Mouse (Mus musculus): ENCODE data around the gene Arid5a. TPM values are rescaled to one million over a fixed set of nuclear protein-coding genes. Genes with fewer than 3 reads are reported as not detected.

Arid5a gene
- 1 to 10 TPM; 8.9 to 9.2 TPM for total RNA-seq (2021)
- long read RNA-seq, experiment 1, full-length matches to known transcripts = 4 of 5 reads
- long read RNA-seq, experiment 1, partial matches to known transcripts = 0 of 5 reads
- long read RNA-seq, experiment 1, other reads (novel, unspliced or antisense) = 1 of 5 reads
- long read RNA-seq, experiment 2, full-length matches to known transcripts = 2 of 4 reads
- long read RNA-seq, experiment 2, partial matches to known transcripts = 0 of 4 reads
- long read RNA-seq, experiment 2, other reads (novel, unspliced or antisense) = 2 of 4 reads

DNA sequence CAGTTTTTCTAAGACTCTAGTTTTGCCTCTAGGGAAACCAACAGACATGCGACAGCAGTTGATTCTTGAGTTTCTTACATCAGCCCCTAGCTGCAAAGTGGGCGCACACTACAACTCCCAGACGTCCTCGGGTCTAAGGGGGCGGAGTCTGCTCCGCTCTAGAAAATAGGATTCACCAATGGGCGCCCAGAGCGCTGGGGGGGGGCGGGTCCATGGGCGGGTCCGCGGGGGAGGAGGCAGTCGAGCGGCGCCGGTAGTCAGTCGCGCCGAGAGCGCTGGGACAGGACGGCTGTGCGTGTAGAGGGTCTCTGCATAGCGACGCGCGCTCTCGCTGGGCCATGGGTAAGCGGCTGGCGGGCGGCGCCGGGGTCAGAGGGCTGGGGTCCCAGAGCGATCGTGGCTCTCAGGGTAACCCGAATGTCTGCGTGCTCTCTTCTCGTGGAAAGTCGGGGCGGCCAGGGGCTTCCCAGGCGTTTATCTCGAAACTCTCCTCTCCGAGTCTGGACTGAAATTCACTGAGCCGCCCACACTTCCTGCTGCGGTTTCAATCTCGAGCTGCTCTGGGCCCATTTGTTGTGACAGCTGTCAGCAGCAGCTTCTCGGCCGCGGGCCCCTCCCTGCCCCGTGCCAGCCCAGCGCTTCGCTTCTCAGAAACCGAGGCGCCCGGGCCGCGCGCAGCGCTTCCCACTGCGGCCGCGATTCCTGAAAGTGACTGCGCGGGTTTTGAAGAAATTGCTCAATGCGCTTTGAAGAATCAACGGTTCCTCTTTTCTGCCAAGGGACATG is at the start of gene Arid5a:
Gene Arid5a (plus strand): TSS at position 239 of the 786 bp plus-strand sequence.
- DNase-seq = peak; percentile 91

DNA sequence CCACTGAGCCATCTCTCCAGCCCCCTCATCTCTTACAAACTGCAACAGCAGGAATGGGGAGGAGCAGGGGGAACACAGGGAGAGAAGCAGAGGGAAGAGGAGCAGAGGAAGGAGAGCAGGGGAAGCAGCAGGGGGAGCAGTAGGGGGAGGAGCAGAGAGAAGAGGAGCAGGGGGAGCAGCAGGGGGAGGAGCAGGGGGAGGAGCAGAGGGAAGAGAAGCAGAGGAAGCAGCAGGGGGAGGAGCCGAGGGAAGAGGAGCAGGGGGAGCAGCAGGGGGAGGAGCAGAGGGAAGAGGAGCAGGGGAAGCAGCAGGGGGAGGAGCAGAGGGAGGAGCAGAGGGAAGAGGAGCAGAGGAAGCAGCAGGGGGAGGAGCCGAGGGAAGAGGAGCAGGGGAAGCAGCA is 48.9 kb upstream of the Arid5a start:
- DNase-seq = no peak

DNA sequence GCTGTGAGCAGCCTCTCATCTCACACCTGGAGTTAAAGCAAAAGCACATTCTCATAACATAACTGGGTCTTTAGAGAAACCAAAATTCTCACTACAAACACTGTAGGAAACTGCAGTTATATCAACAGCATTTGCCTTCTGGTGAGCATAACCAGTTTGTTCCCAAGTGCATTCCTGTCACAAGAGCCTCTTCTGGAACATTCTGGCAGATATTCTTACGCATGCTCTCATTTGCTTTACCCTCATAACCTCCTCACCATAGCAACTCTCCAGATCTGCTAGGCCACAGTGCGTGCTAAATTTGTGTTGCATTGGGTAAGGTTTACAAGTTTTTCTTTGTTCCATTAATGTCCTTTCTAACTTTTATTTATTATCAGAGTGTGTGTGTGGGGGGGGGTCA is 48.3 kb upstream of the Arid5a start:
- DNase-seq = no peak

DNA sequence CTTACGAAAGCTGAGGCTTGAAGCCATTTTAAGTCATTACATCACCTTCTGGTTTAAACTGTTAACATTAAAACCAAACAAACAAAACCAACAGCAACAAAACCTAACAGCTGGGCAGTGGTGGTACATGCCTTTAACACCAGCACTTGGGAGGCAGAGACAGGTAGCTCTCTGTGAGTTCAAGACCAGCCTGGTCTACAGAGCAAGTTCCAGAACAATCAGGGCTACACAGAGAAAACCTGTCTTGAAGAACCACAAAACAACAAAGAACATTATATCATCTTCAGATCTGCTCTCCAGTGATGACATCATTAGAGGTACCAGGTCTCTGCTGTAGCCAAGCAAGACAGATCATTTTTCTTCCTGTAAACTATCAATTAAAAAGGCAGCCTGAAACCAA is 47.1 kb upstream of the Arid5a start:
- DNase-seq = no peak

DNA sequence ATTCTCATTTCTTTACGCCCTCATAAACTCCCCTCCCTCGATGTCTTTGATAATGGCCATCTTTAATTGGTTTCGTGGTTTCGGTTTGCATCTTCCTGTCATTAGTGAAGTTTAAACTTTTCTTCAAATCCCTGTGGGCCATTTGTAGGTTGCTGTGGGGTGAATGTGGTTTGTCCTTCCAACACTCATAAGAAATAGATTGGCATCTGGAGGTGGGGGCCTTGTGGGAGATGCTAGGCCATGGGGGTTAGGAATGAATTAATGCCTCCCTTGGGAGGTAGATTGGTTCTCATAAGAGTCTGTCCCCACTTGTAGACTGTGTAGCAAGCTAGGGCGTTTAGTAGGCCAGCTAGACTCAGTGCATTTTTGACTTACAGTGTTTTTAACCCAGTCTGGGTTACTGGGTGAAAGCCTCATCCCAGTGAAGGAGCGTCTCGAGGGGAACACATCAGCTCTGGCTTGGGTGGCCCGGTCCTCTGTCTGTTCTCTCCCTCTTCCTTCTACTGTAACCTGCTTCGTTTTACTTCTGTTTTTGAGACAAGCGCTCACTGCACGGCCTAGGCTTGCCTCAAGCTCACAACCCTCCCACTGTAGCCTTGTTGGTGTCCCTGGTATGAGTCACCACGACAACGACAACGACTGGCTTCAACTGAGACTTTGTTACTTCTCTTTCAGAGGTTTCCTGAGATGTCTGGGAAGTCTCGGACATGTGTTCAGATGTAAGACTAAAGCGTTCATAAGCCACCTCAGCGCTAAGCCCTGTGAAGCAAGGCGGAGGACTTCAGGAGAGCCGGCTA is 45.6 kb upstream of the Arid5a start:
- no peak for DNase-seq

DNA sequence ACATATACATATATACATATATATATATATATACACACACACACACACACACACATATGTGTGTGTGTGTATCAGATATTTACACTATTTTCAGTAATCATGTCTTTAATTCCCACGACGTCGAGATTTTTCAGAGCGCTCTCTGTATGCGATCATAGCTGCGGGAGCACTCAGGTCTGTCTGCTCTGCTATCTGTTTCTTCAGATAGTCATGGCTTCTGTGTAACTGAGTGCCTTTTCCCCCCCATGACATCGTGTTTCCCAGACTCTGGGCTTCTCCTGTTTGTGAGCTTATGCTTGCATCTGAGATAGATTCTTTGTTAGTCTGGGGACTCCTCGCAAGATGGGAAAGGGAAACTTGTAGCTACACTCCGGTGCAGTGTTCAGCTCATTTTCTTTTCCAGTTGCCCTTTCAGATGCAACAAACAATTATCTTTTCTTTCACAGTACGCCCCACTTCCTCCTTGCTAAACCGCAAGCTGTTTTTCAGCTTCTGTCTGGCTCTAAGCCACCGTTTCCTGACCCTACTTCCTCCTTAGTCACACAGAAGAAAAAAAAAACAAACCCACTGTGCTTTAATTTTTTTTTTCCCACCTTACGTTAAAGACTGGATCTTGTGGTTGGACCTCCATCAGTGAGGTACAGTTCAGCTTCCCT is 43.6 kb upstream of the Arid5a start:
- no peak for DNase-seq

DNA sequence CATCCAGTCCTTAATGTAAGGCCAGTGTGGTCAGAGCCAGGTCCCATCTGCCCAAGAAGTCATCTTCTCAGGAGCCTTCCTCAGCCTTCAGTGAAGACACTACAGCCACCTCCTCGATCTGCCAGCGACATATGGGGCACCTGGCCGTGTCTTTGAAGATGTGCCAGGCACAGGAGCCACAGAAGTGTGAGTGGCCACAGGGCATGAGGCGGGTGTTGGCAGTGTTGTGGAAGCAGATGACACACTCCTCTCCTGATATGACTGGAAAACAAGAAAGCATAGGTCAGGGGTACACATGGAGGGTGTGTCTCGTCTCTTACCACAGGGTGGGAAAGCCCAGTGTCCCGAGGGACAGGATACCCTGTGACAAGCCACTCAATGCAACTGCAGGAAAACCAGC is 41.2 kb upstream of the Arid5a start:
- no peak for DNase-seq

DNA sequence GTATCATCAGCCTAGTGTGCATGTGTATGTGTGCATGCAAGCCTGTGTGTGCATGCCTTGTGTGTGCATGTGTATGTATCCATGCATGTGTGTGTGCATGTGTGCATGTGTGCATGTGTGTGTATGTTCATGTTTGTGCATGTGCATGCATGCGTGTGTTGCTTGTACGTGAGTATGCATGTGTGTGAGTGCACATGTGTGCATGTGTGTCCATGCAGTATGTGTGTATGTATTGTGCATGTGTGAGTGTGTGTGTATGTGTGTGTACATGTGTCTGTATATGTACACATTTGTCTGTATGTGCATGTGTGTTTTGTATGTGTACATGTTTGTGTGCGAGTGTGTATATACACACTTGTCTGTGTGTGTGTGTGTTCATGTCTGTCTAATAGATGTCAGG is 39.9 kb upstream of the Arid5a start:
- no peak for DNase-seq

DNA sequence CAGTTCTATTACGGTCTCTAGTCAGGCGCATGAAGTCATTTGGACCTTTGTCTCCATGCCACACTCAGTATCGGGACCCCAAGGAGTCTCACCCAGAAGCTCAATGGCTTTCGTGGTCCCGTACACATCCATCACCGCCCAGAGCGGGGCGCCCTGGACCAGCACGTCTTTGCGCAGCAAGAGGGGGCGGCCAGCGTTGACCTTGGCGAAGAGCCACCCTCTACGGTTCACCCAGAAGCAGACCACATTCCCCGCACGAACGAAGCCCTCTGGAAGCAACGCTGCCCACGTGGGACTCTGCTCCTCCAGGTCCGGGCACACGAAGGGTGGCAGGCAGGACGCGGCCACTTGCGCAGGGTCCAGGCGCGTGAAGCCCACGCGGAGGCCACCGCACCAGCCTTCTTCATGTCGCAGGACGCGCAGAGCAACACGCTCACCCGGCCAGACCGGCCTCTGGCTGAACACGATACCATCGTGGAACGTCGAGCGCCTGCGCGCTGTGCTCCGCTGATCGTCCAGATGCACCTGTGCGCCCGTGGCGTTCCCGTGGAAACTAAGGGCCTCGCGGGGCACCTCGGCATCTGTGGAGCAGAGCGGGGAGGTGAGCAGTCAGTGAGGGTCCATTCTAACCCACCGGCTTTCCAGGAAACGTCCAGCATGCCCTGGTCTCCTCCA is 38.3 kb upstream of the Arid5a start:
- no peak for DNase-seq

DNA sequence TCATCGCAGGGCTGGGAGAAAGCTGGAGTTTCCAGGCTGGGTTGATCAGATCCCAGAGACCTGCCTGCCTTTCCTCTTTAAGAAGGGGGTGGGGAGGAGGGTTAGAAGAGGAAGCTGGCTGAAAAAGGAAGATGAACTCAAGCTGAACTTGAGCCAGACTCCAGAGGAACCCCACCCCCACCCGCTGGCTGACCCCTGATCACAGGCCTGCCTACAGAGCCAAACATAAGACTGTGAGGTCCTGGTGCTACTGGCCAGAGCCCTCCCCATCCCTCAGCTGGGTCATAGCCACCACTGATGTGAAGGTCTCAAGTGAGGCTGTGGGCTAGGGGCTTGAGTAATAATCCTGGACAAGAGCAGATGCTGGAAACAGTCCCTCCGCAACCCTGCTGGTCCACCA is 36.9 kb upstream of the Arid5a start:
- peak; percentile 26 for DNase-seq

DNA sequence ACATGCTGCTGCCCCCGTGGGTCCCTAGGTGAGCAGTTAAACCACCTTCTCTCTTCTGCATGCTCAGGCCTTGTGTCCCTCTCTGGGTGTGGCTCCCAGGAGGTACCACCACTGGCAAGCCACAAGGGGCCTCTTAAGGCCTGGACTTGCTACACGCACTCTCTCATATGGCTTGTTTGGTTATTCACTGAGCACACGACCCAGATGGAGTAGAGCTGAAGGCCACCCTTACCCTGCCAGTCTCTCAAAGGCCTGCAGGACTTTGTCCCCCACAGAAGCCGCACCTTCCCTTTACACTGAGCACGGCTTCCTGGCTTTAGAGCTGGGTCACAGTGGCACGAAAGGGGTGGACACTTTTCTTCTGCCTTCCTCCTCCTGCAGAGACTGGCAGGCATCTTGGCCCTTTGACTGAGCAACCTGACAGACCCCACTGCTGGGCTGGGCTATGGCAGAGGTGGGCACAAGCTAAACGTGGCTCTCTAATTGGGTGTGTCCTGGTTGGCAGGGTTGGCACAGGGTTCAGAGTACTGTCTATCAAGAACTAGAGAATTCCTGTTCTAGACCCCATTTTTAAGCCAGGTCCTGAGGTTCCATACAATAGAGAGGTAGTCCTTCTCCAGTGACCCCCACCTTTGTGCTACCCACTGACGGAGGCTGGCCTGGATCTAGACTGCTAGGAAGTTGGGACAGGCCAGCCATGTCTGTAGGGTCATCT is 35.9 kb upstream of the Arid5a start:
- no peak for DNase-seq

DNA sequence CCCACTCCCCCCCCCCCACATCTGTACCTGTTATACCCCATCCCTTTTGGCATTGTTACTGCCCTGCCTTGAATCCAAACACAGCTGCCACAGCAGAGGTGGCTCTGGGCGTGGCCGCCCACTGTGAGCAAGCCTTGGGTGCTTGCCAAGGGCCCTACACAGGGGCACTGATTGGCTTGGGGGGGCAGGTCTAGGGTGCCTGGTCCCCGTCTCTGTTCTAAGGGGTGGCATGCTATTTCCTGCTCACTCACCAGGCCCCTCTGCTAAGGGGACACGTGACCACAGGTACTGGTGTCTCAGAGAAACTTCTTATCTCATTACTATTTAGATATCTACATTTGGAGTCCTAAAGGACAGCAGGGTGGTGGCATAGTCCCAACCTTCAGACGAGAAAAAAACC is 35.0 kb upstream of the Arid5a start:
- DNase-seq = peak; percentile 50

DNA sequence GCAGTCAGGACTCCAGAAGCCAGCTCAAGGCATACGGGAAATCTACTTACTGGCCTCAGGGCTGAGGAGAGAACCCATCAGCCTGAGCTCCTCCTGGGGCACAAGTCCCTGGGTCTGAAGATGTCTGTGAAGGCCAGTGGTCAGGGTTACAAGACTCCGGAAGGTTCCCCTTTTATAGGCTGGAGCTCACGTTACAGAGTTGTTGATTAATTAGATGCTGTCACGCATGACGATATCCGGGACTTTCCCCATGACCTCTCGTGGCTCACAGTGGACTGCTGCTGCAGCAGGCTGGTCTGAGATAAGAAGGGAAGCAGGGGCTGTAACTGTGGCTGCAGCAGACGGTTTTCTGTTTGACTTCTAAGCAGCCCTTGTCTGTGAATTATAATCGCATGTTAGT is 34.2 kb upstream of the Arid5a start:
- peak; percentile 64 for DNase-seq

DNA sequence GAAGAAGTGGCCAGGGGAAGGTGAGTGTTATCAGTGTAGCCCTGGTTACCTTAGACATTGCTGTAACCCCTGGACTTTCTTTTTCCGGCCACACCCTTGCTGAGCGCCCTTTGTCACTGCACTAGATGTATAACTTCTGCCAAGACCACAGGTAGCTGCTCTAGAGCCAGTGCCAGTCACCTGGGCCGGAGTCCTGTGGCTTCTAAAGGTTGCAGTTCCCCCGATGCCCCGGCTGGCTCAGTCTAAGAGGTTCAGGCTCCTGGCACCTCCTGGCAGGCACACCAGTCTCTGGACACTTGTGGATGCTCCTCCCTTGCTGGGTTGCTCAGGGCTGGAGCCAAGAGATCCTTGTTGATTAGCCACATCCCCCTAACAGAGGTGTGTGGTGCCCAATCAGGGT is 33.1 kb upstream of the Arid5a start, which contains the start of gene Neurl3:
Gene Neurl3 (minus strand): TSS at position 225 of the 400 bp plus-strand sequence.
- no peak for DNase-seq

DNA sequence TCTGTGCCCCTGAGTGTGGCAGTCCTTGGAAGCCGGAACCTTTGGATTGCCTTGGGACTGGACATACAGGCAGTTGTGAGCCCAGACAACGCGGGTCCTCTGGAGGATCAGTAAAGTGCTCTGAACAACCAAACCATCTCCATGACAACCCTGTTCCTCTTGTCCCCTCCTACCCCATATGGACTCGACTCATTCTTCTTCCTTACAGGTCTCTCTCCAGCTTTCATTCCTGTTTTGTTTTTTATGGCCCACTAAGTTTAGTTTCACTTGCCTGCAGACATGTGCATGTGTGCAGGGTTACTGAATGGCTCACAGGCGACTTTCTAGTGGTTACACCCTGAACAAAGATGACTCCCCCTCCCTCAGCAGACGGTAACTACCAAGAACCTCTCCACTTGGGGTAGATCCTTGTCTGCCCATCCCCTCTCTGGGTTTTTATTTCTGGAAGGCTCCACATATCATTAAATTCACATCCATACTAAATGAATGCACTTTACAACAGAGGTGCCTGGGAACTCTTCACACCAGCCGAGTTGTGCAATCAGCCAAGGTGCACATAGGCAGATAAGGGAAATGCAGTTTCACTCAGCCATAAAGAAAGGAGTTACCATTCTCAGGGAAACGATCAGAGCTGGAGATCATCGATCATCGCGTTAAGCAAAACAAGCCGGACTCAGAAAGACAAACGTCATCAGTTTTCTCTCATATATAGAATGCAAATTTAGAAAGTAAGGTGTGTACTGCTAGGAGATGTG is 31.7 kb upstream of the Arid5a start:
- DNase-seq = no peak

DNA sequence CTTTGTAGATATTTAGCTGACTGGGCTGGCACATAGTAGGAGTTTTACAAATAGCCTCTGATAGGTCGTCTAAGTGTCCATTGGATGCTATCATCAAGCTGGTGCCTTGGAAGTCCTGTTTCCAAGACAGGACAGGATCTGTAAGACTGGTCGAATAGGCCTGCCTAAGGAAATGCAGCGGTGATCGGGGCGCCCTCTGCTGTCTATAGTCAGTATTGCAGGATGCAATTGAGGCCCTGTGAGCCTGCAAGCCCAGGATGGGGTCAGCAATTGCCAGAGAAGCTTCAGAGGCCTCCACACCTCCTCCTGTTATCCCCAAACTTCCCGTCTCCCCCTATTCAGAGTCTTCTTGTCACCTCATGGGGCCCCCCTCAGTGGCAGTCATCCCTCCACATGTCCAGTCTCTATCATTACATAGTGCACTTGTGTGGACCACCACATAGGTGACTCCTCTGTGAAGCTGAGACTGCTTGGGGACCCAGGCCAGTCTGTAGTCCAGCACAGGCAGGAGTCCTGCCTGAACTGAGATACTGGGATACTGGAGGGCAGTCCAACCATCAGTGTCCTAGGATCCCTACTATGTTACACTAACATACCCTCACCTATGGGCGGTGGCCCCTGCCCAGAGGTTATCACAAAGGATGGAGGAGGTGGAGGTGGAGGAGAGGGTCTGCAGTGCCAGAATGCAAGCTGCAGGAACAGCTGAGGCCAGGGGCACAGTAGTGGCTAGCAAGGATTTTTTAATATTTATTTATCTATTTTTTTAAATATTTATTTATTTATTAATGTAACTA is 30.1 kb upstream of the Arid5a start:
- peak; percentile 90 for DNase-seq

DNA sequence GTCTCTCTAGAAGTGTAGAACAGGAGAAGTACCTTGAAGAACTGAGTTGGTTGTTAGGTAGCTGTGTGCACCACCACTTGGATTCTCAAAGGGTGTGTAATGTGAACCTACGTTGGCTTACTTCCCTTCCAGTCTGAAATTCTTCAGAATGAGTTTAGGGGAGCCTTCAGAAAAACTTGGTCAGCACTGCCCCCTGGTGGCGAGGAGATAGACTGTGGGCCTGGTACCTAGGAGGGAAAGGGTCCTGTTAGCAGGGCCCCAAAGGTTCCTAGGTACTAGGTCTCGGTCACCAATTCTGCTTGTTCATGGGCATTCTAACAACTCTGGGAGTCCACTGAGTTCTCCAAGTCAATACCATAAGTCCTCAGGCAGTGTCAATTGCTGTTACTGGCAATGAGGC is 28.3 kb upstream of the Arid5a start:
- DNase-seq = peak; percentile 87

DNA sequence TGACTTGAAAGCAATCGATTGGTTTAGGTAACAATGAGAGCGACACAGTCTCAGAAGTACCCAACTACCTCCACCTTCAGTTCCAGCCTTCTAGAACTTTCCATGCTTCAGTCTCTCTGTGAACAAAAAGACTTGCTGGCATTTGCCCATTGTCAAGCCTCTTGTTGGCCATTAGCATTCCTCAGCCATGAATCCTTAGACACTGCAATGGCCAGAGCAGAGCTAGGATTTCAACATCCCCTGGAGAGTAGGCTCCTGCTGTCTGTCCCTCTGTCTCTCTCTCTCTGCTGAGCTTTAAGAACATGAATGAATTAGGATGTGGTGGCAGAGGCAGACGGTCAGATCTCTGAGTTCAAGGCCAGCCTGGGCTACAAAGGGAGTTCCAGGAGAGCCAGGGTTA is 26.6 kb upstream of the Arid5a start:
- no peak for DNase-seq

DNA sequence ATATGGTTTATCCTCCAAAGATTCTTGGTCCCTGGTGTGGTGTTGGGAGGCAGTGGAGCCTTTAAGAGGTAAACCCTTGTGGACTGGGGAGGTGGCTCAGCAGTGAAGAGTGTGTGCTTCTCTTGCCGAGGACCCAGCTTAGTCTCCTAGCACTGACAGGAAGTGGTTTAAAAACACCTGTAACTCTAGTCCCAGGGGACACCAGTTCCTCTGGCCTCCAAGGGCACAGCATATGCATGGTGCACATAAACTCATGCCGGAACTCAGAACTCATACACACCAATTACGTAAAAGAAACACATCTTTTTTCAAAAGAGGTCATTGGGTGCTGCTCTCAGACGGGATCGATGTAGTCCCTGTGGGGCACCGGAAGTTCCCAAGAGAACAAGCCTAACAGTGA is 25.7 kb upstream of the Arid5a start:
- DNase-seq = no peak

DNA sequence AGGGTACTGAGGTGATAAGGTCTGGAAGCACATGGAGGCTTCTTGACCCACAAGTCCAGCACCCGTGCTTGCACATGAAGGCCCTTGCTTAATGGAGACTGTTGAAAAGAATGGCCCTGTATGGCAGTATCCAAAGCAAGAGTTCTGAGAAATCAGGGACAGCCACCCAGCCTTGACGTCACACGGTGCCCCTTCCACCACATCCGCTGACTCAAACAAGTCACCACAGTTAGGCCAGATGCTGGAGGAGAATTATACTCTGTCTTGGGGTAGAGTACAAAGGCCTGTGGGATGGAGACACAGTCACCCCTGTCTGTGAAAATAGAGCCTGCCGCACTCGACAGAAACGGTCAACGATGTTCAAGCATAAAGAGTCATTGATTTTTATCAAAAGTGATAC is 14.1 kb upstream of the Arid5a start:
- DNase-seq = no peak

Data from adrenal gland, postnatal 10 days (tissue).